Mouse (Mus musculus) hindbrain, embryonic 11.5 days (tissue): ENCODE results near the gene Mlycd. TPM values are rescaled to one million over a fixed set of nuclear protein-coding genes. Genes with fewer than 3 reads are reported as not detected.
"Not testable (repeated sequence)": the region's sequence is repeated elsewhere in the genome, so short reads cannot be mapped to it uniquely, and the experiment has no call there.

ENCODE experiments used
- ATAC-seq: fragments of 200-750 bp; cut with Nextera tagmentation; 2 replicates; pipeline ENCODE4 v1.8.0; 2017; ENCODE audit warnings: mild to moderate bottlenecking, moderate TSS enrichment, moderate library complexity; ENCODE audit not compliant: low FRiP score
- DNase-seq: peaks from one replicate; pipeline ENCODE4 v3.0.0-alpha.2; 2015; ENCODE audit warnings: low spot score
- H3K27ac ChIP-seq: fragments of 300-500 bp; sonication (generic); 2 replicates; pipeline ENCODE4 v1.5.1; 2014; ENCODE audit warnings: mild to moderate bottlenecking, low read depth, low read length
- H3K27me3 ChIP-seq: fragments of 300-500 bp; sonication (generic); 2 replicates; pipeline ENCODE4 v1.6.1; 2014; ENCODE audit warnings: mild to moderate bottlenecking, low read length, moderate library complexity, mixed read lengths; ENCODE audit not compliant: control insufficient read depth, insufficient read depth
- H3K36me3 ChIP-seq: fragments of 300-500 bp; sonication (generic); 2 replicates; pipeline ENCODE4 v1.6.1; 2014; ENCODE audit warnings: mild to moderate bottlenecking, low read length, moderate library complexity, mixed read lengths; ENCODE audit not compliant: control insufficient read depth, insufficient read depth
- H3K4me1 ChIP-seq: fragments of 300-500 bp; sonication (generic); replicated peaks from 2 replicates; pipeline ENCODE4 v1.6.1; 2014; ENCODE audit warnings: low read length, mixed read lengths; ENCODE audit not compliant: control insufficient read depth, insufficient read depth
- H3K4me2 ChIP-seq: fragments of 300-500 bp; sonication (generic); replicated peaks from 2 replicates; pipeline ENCODE4 v1.6.1; 2014; ENCODE audit warnings: mild to moderate bottlenecking, low read depth, low read length
- H3K4me3 ChIP-seq: fragments of 300-500 bp; sonication (generic); 2 replicates; pipeline ENCODE4 v1.5.1; 2014; ENCODE audit warnings: low read depth, low read length
- H3K9ac ChIP-seq: fragments of 300-500 bp; sonication (generic); 2 replicates; pipeline ENCODE4 v1.6.1; 2014; ENCODE audit warnings: low read depth, low read length
- H3K9me3 ChIP-seq: fragments of 300-500 bp; sonication (generic); 2 replicates; pipeline ENCODE4 v1.6.1; 2016; ENCODE audit warnings: low read length; ENCODE audit not compliant: control insufficient read depth
- WGBS: fragments of 180-500 bp; shearing (Covaris S2); extraction: QIAGEN DNeasy Blood & Tissue Kit; methylation state at CpG from one replicate; pipeline ENCODE4 v1.1.7; 2014; 5-methylcytosine and 5-hydroxymethylcytosine counted together
- polyA plus RNA-seq: library from polyadenylated mRNA; unstranded; fragments of >200 nt; fragmentation: Nextera tagmentation; extraction: Ambion mirVana; gene quantifications from 2 replicates; pipeline ENCODE4 v1.2.1, GENCODE M21; 2014

The Mlycd gene
- 9.2 and 10.7 TPM in 2 replicates for polyA plus RNA-seq

- Histone ChIP-seq H3K27me3 (no peaks in the 10 kb centered on the region), H3K4me2 (peak within 1 kb of the TSS; percentile 99), H3K27ac (peak within 1 kb of the TSS; percentile 80), H3K36me3 (no peaks in the 10 kb centered on the region), H3K4me1 (peaks cover 5% of the 10 kb centered on the region), H3K4me3 (peak within 1 kb of the TSS; percentile 74), H3K9me3 (no peaks in the 10 kb centered on the region), H3K9ac (peak within 1 kb of the TSS; percentile 84)
- DNase-seq (peak; percentile 91), ATAC-seq (peak; percentile 94)
- WGBS, result 4% methylated on average over 40 of the region's 44 CpGs
These were observed at the start of gene Mlycd for GRCm38 (mm10) chr8:119394524-119395026. TSS of gene Mlycd (plus strand) at chr8:119394878.

DNA sequence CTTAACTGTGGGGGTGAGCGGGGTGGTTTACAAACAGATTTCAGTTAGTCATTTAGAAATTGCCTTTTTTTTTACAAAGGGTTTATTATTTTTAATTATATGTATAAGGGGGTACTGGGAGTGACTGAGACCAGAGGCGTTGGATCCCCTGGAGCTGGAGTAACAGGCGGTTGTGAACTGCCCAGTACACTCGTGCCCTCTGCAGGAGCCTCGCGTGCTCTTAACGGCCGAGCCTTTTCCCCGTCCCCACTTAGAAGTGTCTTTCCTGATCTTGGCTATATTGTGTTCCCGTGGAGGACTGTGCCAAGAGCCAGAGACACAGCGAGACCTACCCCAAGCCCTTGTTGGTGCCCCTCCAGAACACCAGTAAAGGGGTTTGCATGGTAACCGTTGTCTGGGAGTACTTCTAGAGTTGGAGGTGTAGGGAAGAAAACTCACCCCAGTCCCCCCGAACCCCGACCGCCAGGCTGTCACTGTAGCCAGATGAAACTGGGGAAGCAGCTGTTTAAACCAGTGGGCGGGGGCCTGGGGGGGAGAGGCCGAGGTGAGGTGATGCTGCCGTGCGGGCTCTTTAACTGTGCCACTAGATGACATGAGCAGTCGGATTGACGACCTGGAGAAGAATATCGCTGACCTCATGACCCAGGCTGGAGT lies 49.5 kb upstream of the Mlycd start:
- Histone ChIP-seq H3K4me1 (peaks cover 3% of the 10 kb centered on the region), H3K27ac (no peak overlapping the region), H3K9me3 (no peaks in the 10 kb centered on the region), H3K4me3 (peak overlapping the region; percentile 61), H3K27me3 (no peaks in the 10 kb centered on the region), H3K36me3 (peaks cover 2% of the 10 kb centered on the region), H3K9ac (peak overlapping the region; percentile 76), H3K4me2 (peak overlapping the region; percentile 53)
- no peak for ATAC-seq
- DNase-seq, result no peak
- WGBS, result 53% methylated on average over 22 of the region's 22 CpGs

GRCm38 (mm10) chr8:119345683-119346075 lies 49.0 kb upstream of the Mlycd start:
- Histone ChIP-seq H3K4me3 (0 out of 2 replicates have a peak overlapping the region, but pooled peaks have one; percentile 61), H3K27ac (no peak overlapping the region), H3K27me3 (no peaks in the 10 kb centered on the region), H3K9ac (no peak overlapping the region), H3K9me3 (no peaks in the 10 kb centered on the region), H3K4me1 (peaks cover 3% of the 10 kb centered on the region), H3K36me3 (peaks cover 2% of the 10 kb centered on the region), H3K4me2 (no peak overlapping the region)
- ATAC-seq (no peak), DNase-seq (no peak)
- 85% methylated on average over 15 of the region's 15 CpGs for WGBS

DNA sequence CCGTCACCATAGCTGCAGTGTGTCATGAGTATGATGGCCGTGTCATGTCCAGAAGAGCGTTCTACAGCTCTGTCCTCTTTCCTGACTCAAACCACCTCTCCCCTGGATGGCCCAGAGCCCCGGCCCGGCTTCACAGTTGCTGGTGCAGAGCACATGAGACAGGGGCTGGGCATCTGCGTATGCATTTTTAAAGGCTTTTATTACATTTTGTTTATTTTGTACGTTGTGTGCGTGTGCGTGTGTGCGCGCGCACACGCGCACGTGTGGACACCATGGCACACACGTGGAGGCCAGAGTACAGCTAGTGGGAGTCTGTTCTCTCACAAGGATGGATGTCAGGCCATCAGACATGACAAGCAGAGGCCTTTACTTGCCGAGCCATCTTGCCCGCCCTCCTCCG lies 43.0 kb upstream of the Mlycd start:
- no peaks in the 10 kb centered on the region for H3K9me3 ChIP-seq
- H3K4me3 ChIP-seq, result no peak overlapping the region
- no peak overlapping the region for H3K9ac ChIP-seq
- H3K4me1 ChIP-seq, result no peaks in the 10 kb centered on the region
- H3K36me3 ChIP-seq, result peaks cover 2% of the 10 kb centered on the region
- H3K27me3 ChIP-seq, result no peaks in the 10 kb centered on the region
- DNase-seq, result no peak
- 93% methylated on average over 19 of the region's 19 CpGs for WGBS
- ATAC-seq, result no peak
- no peak overlapping the region for H3K4me2 ChIP-seq
- no peak overlapping the region for H3K27ac ChIP-seq

- no peak overlapping the region for H3K4me2 ChIP-seq
- no peak overlapping the region for H3K9ac ChIP-seq
- no peak for DNase-seq
- 89% methylated on average over 10 of the region's 10 CpGs for WGBS
- no peak for ATAC-seq
- no peak overlapping the region for H3K27ac ChIP-seq
- H3K4me3 ChIP-seq, result no peak overlapping the region
- 0 out of 2 replicates have a peak, but pooled peaks cover 2% of the 10 kb centered on the region for H3K36me3 ChIP-seq
- no peaks in the 10 kb centered on the region for H3K4me1 ChIP-seq
- H3K9me3 ChIP-seq, result no peaks in the 10 kb centered on the region
- no peaks in the 10 kb centered on the region for H3K27me3 ChIP-seq
These were observed 41.6 kb upstream of the Mlycd start for GRCm38 (mm10) chr8:119352977-119353658.

- Histone ChIP-seq H3K36me3 (0 out of 2 replicates have a peak, but pooled peaks cover 2% of the 10 kb centered on the region), H3K27me3 (no peaks in the 10 kb centered on the region), H3K4me3 (no peak overlapping the region), H3K9ac (no peak overlapping the region), H3K4me1 (no peaks in the 10 kb centered on the region), H3K4me2 (no peak overlapping the region), H3K27ac (no peak overlapping the region), H3K9me3 (no peaks in the 10 kb centered on the region)
- ATAC-seq (no peak), DNase-seq (no peak)
- WGBS, result 88% methylated on average over 6 of the region's 6 CpGs
These were observed 41.0 kb upstream of the Mlycd start for GRCm38 (mm10) chr8:119353659-119354023.

DNA sequence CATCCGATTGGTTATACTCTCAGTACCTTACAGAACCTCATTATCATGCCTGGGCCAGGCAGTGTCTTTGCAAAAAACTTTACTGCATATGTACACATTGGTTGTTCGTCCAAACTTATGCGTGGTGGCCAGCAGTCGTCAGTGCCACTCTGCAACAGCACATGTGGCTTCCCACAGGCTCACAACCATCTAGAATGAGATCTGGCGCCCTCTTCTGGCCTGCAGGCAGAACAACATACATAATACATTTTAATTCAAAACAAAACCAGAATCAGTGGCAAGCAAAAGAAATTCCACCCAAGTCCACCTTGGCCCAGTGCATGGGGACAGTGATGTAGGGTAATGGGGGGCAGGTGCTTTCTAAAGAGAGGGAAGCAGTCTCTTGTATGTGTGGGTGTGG lies 38.0 kb upstream of the Mlycd start:
- H3K4me3 ChIP-seq, ATAC-seq, H3K36me3 ChIP-seq: not testable (repeated sequence)

GRCm38 (mm10) chr8:119358175-119358574 lies 36.5 kb upstream of the Mlycd start:
- DNase-seq, result no peak

More for the DNA sequence above, 38.0 kb upstream of the Mlycd start:
- H3K4me2 ChIP-seq, H3K9me3 ChIP-seq, H3K27ac ChIP-seq, H3K27me3 ChIP-seq, H3K4me1 ChIP-seq, H3K9ac ChIP-seq: not testable (repeated sequence)
- 58% methylated on average over 5 of the region's 5 CpGs for WGBS
- DNase-seq, result peak; percentile 23

GRCm38 (mm10) chr8:119358836-119359235 lies 35.8 kb upstream of the Mlycd start:
- WGBS, result 54% methylated on average over 14 of the region's 14 CpGs
- Histone ChIP-seq H3K4me1 (no peaks in the 10 kb centered on the region), H3K4me2 (no peak overlapping the region), H3K27me3 (no peaks in the 10 kb centered on the region), H3K36me3 (no peaks in the 10 kb centered on the region), H3K9ac (no peak overlapping the region), H3K4me3 (no peak overlapping the region), H3K9me3 (no peaks in the 10 kb centered on the region), H3K27ac (no peak overlapping the region)
- peak; percentile 72 for DNase-seq
- ATAC-seq, result no peak

More at GRCm38 (mm10) chr8:119358175-119358574, 36.5 kb upstream of the Mlycd start:
- H3K9me3 ChIP-seq, result no peaks in the 10 kb centered on the region
- H3K27me3 ChIP-seq, result no peaks in the 10 kb centered on the region
- no peak overlapping the region for H3K27ac ChIP-seq
- H3K4me1 ChIP-seq, result no peaks in the 10 kb centered on the region
- no peaks in the 10 kb centered on the region for H3K36me3 ChIP-seq
- no peak for ATAC-seq
- no peak overlapping the region for H3K4me2 ChIP-seq
- no peak overlapping the region for H3K4me3 ChIP-seq
- no peak overlapping the region for H3K9ac ChIP-seq
- WGBS, result 78% methylated on average over 7 of the region's 7 CpGs
